Mouse (Mus musculus): ENCODE data around the gene Pde4c. TPM values are rescaled to one million over a fixed set of nuclear protein-coding genes. Genes with fewer than 3 reads are reported as not detected.

Pde4c gene
- polyA plus RNA-seq, 1 experiment: 5.1 TPM

DNA sequence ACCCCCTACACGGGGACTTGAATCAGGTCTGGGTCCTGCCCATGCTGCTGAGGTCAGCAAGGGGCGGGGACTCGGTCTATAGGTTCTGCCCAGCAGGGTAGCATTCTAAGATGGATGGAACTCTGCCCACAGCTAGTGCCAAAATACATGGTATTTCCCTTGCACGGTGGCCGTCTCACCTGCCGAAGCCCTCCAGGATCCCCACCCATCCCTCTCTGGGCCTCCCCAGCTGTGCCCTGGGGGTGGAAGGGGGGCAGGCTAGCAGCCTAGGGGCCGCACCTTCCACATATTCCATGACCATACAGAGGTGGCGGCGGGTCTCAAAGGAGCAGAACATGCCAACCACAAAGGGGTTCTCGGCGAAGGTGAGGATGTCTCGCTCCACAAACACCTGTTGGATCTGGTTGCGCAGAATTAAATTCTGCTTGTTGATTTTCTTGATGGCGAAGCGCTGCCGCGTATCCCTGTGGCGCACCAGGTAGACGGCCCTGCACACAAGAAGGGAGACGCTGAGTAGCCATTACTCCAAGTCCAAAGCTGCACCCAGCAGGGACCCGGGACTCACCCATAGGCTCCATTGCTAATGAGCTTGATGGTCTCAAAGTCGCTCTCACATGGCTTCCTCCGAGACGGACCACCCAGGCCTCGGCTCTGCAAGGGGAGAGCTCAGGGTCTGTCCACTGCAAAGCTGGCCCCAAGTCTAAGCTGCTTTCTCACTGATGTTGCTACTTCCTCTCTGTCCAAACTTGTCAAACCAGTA lies 63.0 kb downstream of the Pde4c start:
- DNase-seq (ENCODE audit: extremely low spot score in 1 of 2, low spot score in 1 of 2): no peak

DNA sequence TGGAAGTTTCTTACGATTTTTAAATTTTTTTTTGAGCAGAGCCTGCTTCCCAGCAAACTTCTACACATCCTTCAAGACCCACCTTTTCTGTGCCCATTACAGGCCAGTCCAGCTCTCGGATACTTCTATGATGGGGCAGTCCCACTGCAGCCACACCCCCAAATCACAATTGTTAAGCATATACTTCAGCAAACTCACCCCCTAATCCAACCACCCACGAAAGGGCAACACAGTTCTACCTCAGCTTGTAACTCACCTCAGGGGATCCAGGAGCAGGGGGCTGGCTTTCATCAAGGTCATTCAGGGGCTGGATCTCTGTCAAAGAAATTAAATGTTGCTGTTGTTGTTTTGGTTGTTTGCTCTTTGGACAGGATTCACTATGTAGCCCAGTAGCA lies 63.5 kb downstream of the Pde4c start:
- no peak for DNase-seq (ENCODE audit: extremely low spot score in 1 of 2, low spot score in 1 of 2)

DNA sequence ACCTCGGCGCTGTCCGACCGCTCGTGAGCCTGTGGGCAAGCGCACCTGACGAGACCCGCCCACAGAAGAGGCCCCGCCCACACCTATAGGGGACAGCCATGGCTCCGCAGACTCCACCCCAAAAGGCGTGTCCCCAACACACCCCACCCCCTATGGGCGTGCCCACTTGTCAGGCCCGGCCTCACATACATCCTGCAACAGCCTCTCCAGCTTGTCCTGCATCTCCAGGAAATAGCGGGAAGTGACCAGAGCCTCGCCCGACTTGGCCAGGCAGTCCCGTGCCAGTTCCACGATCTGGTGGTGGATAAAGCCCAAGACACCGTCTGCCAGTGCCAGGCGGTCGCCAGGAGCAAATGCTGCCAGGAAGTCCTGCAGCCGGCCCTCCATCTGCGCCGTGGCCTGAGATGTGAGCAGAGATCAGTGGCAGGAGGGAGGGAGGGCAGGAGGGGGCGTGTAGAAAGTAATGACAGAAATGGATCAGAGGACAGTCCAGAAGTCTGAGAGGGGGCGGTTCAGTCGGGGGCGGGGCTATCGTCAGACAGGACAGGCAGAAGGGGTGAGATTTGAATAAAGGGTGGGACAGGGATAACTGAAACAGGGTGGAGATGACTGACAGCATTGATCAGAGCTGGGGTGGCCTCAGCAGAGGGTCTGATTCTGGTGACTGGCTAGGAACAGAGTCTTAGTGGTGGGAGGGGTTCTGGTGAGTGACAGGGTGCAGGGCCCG lies 64.6 kb downstream of the Pde4c start:
- DNase-seq (ENCODE audit: extremely low spot score in 1 of 2, low spot score in 1 of 2): no peak

DNA sequence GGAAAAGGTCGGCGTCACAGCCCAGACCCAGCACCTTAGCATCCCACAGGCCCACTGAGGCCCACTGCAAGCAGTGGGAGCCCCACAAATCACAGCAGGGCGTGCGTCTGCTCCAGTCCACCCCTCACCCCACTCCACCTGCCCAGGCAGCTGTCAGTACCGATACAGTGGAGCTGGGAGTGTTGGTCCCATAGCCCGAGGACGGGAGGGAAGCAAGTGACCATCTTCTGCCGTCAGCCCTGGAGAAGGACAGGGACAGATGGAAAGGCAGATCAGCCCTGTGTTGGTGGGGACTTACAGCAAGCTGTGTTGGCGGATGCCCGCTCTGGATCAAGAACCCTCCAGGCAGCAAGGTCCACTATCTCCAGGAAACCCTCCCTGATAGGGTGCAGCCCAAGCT lies 65.5 kb downstream of the Pde4c start:
- DNase-seq (ENCODE audit: extremely low spot score in 1 of 2, low spot score in 1 of 2): no peak

DNA sequence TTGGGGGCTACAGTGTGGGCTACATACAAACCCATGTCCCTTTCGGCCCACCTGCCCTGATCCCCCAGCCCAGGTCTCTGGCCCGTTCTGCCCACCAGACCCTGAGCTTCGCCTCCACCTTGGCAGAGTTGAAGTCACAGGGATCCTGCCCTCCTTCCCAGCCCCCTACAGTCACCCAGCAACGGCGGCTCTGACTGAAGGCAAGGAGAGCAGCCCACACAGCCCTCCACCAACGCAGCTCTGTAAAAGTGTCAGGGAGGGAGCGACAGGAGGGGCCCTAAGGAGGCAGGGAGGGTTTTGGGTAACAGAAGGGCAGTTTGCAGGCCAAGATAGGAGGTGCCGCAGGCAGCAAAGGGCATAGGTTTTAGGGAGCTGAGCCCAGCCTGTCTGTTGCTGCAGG lies 67.3 kb downstream of the Pde4c start:
- peak in 1 of 2 experiments; percentile 75 for DNase-seq (ENCODE audit: extremely low spot score in 1 of 2, low spot score in 1 of 2)

DNA sequence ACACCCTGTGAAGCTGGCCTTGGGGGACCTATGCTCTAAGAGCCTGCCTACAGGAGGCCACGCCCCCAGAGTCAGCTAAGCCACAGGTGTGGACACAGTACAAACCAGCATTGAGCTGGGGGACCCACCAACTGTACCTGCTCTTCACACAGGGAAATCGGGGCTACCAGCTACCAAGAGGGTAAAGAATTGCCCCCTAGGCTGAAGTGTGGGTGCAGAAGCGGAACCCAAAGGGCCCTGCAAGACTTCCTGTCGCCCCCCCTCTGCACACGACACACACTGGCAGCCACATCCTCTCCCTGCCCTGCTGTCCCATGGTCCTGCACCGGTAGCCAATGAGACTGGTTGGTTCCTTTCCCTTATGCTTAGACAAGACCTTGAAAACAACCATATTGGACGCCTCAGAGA lies 67.8 kb downstream of the Pde4c start:
- no peak for DNase-seq (ENCODE audit: extremely low spot score in 1 of 2, low spot score in 1 of 2)

DNA sequence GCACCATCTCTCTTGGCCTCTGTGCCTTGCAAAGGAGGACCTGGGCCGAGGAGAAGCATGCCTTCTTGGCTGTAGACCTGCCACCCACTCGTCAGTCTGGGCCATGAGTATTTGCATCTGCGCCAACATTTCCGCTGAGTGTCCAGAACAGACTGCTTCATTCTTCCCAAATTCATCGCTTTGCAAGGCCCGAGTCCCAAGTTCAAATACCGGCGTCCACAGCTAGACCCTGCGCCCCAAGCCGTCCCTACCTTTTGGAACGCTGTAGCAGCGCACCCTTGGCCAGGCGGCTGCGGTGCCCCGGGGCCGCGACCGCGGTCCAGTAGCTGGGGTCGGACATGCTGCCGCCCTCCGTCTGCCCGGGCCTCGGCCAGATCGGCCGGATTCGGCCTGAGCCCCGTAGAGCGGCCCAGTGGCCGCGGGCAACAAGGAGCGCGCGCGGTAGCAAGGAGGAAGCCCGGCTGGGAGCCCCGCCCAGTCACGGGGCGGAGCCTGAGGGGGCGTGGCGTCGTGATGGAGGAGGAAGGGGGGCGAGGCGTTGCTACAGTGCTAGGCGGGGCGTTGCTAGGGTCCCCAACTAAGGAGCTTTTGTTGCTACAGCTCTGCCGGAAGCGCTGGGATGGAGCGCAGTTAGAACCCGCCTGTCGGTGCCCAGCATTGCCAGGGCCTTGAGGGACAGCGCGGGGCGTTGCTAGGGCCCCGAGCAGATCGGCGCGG lies 68.6 kb downstream of the Pde4c start:
- DNase-seq (ENCODE audit: extremely low spot score in 1 of 2, low spot score in 1 of 2): peak; percentile 92 to 97

DNA sequence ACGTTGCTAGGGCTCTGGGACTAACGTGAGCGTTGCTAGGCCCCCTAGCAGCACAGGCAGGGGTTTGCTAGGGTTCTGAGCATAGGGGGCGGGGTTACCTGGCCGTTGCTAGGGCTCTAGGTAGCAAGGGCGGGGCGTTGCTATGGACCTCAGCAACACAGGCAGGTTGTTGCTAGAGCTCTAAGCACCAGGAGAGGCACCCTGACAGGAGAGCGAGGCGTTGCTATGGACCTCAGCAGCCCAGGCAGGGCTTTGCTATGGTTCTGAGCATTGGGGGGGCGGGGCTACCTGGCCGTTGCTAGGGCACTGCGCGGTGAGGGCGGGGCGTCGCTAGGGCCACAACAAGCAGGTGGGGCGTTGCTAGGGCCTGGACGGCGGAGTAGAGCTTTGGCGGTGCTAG lies 69.2 kb downstream of the Pde4c start:
- no peak for DNase-seq (ENCODE audit: extremely low spot score in 1 of 2, low spot score in 1 of 2)

DNA sequence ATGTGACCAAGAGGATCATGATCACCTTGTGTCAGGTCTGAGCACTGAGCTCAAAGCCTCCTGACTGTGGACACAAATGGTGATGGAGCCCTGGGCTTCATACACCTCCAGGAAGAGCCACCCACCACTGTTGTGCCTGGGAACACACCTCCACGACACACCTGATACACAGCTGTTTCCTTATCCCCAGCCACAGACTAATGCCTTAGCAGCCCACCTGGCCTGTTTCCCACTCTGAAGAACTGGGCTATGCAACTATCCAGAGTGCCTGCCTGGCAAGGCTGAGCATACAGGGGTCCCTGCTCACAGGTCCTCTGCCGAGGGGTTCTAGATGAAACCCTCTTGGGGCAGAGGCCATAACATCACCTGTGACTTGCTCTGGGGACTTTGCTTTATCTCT lies 70.7 kb downstream of the Pde4c start:
- no peak for DNase-seq (ENCODE audit: extremely low spot score in 1 of 2, low spot score in 1 of 2)

DNA sequence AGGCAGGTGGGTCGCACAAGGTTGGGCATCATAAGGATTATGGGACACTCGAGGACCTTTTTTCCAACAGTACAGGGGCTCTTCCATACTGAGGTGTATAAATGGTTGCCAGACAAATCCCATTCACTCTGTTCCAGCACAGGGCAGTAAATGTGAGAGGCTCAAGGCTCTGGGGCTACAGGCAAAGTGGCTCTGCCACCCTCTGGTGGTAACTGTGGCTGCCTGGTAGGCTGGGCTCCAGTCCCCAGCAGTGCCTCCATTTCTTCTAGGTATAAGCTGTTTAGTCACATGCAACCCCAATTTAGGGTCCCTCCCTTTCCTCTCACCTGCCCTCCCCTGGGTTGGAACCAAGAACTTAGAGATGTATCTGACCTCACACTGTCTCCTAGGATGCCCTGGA lies 71.8 kb downstream of the Pde4c start:
- DNase-seq (ENCODE audit: extremely low spot score in 1 of 2, low spot score in 1 of 2): no peak

DNA sequence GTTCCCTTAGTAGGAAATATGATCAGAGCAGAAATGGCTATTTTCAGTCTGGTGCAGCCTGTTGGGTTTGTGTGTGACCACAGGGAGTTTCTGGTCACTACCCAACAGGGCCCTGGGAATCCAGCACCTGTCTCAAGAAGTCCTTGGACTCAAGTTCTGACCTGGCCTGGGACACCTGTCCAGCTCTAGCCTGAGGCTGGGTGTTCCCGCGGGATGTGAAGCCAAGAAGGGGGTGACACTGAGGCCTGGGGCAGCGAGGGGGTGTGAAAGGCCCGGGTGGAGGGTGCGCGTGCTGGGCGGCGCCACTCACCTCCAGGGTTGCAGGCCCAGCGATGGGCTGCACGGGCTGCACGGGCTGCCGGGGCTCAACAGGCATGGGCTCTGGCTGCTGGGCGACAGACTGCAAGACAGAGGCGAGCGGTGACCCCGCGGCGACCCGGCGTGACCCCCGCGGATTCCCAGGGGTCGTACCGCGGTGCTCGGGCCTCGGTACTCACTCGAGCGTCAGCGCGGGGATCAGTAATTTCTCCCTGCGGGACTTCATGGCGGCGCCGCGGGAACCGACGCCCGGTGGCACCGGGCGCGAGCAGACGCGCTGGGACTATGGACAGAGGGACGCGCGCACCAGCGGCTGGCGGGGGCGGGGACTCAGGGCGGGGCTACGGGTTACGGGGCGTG lies 73.0 kb downstream of the Pde4c start:
- DNase-seq (ENCODE audit: extremely low spot score in 1 of 2, low spot score in 1 of 2): no peak

DNA sequence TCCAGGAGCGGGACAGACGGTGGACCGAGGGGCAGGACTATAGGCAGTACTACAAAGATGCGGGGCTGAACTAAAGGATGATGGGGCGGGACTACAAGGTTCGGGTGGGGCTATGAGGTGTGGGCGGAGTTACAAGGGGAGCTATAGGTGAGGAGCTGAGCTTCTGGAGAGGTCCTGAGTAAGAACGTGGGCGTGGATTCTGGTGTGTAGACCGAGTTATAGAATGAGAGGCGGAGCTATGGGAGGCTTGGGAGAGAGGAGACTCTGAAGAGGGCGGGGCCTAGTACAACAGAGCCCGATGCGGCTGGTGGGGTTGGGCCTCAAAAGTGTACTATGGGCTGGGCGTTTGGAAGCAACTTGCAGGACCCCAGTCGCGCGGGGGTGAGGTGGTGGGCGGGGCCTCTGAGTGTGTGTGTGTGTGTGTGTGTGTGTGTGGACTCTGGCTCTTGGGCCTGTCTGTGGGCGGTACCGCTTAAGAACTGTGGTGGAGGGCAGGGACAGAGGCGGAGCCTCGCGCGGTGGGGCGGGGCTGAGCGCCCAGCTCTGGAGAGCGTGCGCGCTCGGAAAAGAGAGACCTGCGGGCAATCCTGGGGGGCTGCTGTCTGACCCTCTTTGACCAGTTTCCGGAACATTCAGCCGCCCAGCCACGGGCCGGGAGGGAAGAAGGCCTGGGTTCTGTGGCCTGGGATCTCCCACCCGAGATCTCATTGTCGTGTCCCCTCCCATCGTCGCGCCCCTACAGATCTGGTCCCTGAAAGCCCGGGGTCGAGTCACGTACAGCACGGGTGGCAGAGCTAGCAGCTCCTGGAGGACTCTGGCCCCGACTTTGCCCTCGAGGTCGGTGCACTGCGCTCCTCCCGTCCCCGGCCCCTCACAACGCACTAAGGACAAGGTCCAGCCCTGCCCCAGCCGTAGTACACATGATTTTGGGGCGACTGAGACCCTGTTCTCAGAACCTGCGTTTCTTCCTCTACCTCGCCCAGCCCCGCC lies 73.9 kb downstream of the Pde4c start:
- peak; percentile 89 to 91 for DNase-seq (ENCODE audit: extremely low spot score in 1 of 2, low spot score in 1 of 2)

DNA sequence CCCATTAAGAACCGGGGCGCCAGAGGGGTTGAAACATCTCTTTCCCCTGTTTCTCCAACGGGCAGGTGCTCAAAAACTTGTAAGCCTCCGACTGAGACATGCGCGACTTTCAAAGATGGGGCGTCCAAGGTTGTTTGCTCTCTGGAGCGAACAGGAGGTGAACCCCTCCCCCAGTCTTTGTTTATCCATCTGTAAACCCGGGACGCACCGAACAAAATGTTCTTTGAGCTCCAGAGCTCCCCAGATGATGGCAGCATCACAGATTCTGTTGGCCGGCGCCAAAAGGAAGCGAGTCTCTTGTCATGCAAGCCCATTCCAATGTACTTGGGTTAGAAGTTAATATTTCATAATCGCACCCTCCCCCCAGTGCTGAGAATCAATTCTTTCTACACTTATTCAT lies 74.8 kb downstream of the Pde4c start:
- DNase-seq (ENCODE audit: extremely low spot score in 1 of 2, low spot score in 1 of 2): peak in 1 of 2 experiments; percentile 63

DNA sequence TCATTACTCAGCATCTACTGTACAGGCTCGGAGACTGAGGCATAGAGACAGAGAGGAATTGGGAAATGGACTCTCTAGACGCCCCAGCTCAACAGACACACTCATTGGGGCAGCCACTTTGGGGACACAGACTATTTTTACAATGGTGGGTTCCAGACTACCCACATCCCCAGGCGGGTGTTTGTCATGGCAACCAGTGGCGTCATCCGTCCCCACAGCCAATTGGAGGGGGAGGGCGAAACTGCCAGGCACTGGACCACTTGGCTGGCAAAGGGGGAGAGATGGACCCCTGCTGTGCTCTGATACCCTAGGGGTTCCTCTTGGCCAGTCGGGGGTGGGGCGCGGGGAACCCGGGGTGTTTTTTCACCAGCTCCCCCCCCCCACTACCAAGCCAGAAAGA lies 77.1 kb downstream of the Pde4c start:
- DNase-seq (ENCODE audit: extremely low spot score in 1 of 2, low spot score in 1 of 2): peak in 1 of 2 experiments; percentile 77

Other genes starting within 250 kb of the Pde4c start
- 59.4 and 59.6 TPM in 2 replicates for gene Klhl26, start 246.8 kb upstream of the Pde4c start, polyA plus RNA-seq (2012; rRNA removed)
- gene Tmem59l, start 236.4 kb upstream of the Pde4c start, polyA plus RNA-seq (2012; rRNA removed): 263 and 277 TPM in 2 replicates
- gene Crlf1, start 230.6 kb upstream of the Pde4c start, polyA plus RNA-seq (2012; rRNA removed): 1.8 and 3.4 TPM in 2 replicates
- 197 and 210 TPM in 2 replicates for gene Rex1bd, start 217.0 kb upstream of the Pde4c start, polyA plus RNA-seq (2012; rRNA removed)
- 901 and 1,108 TPM in 2 replicates for gene Uba52, start 212.9 kb upstream of the Pde4c start, polyA plus RNA-seq (2012; rRNA removed)
- 560 and 609 TPM in 2 replicates for gene Fkbp8, start 196.0 kb upstream of the Pde4c start, polyA plus RNA-seq (2012; rRNA removed)
- gene Kxd1, start 195.8 kb upstream of the Pde4c start, polyA plus RNA-seq (2012; rRNA removed): 60.6 and 61.4 TPM in 2 replicates
- gene Ell, start 184.3 kb upstream of the Pde4c start, polyA plus RNA-seq (2012; rRNA removed): 25.1 and 25.6 TPM in 2 replicates
- gene Isyna1, start 129.3 kb upstream of the Pde4c start, polyA plus RNA-seq (2012; rRNA removed): 69.0 and 81.9 TPM in 2 replicates
- 266 and 276 TPM in 2 replicates for gene Ssbp4, start 114.8 kb upstream of the Pde4c start, polyA plus RNA-seq (2012; rRNA removed)
- gene Lrrc25, start 107.6 kb upstream of the Pde4c start, polyA plus RNA-seq (2012; rRNA removed): 0.78 and 0.86 TPM in 2 replicates
- 0.15 and 0.20 TPM in 2 replicates for gene Gdf15, start 91.3 kb upstream of the Pde4c start, polyA plus RNA-seq (2012; rRNA removed)
- 17.2 and 25.8 TPM in 2 replicates for gene Pgpep1, start 63.3 kb upstream of the Pde4c start, polyA plus RNA-seq (2012; rRNA removed)
- 113 and 128 TPM in 2 replicates for gene Lsm4, start 50.5 kb upstream of the Pde4c start, polyA plus RNA-seq (2012; rRNA removed)
- 226 and 228 TPM in 2 replicates for gene Jund, start 24.8 kb upstream of the Pde4c start, polyA plus RNA-seq (2012; rRNA removed)
- gene Iqcn, start 20.3 kb upstream of the Pde4c start, polyA plus RNA-seq (2012; rRNA removed): 0.32 and 0.40 TPM in 2 replicates
- 0.12 TPM in 1 of 2 replicates, not detected in the other for gene Gm3336, start 5.2 kb upstream of the Pde4c start, polyA plus RNA-seq (2012; rRNA removed)
- gene Rab3a, start 31.0 kb downstream of the Pde4c start, polyA plus RNA-seq (2012; rRNA removed): 1,054 and 1,113 TPM in 2 replicates
- 47.6 and 60.6 TPM in 2 replicates for gene Mpv17l2, start 37.2 kb downstream of the Pde4c start, polyA plus RNA-seq (2012; rRNA removed)
- 180 and 183 TPM in 2 replicates for gene Pik3r2, start 53.0 kb downstream of the Pde4c start, polyA plus RNA-seq (2012; rRNA removed)
- gene Mast3, start 81.3 kb downstream of the Pde4c start, polyA plus RNA-seq (2012; rRNA removed): 178 and 202 TPM in 2 replicates
- 0.48 and 0.71 TPM in 2 replicates for gene Il12rb1, start 84.7 kb downstream of the Pde4c start, polyA plus RNA-seq (2012; rRNA removed)
- 24.6 and 27.8 TPM in 2 replicates for gene Arrdc2, start 116.0 kb downstream of the Pde4c start, polyA plus RNA-seq (2012; rRNA removed)
- 25.2 and 27.9 TPM in 2 replicates for gene Kcnn1, start 139.5 kb downstream of the Pde4c start, polyA plus RNA-seq (2012; rRNA removed)
- gene Ccdc124, start 150.2 kb downstream of the Pde4c start, polyA plus RNA-seq (2012; rRNA removed): 185 and 189 TPM in 2 replicates
- gene Slc5a5, start 169.0 kb downstream of the Pde4c start, polyA plus RNA-seq (2012; rRNA removed): 9.9 and 12.3 TPM in 2 replicates
- 1,785 and 1,788 TPM in 2 replicates for gene Rpl18a, start 173.7 kb downstream of the Pde4c start, polyA plus RNA-seq (2012; rRNA removed)
- gene Map1s, start 182.2 kb downstream of the Pde4c start, polyA plus RNA-seq (2012; rRNA removed): 64.9 and 66.1 TPM in 2 replicates

Data from frontal cortex, adult 2 months (tissue).